Mouse (Mus musculus) ES-Bruce4 (cell line): Measurements from ENCODE around the gene Serpinf1.

Experiments used
- EP300 ChIP-seq: IDR thresholded peaks from 2 replicates; pipeline ENCODE4 v1.6.1; 2011; ENCODE audit warnings: low read depth, low read length; ENCODE audit not compliant: insufficient read depth
- POLR2A ChIP-seq: IDR thresholded peaks from one replicate; pipeline ENCODE4 v1.8.1; 2011; ENCODE audit warnings: low read length; ENCODE audit not compliant: insufficient read depth

DNA sequence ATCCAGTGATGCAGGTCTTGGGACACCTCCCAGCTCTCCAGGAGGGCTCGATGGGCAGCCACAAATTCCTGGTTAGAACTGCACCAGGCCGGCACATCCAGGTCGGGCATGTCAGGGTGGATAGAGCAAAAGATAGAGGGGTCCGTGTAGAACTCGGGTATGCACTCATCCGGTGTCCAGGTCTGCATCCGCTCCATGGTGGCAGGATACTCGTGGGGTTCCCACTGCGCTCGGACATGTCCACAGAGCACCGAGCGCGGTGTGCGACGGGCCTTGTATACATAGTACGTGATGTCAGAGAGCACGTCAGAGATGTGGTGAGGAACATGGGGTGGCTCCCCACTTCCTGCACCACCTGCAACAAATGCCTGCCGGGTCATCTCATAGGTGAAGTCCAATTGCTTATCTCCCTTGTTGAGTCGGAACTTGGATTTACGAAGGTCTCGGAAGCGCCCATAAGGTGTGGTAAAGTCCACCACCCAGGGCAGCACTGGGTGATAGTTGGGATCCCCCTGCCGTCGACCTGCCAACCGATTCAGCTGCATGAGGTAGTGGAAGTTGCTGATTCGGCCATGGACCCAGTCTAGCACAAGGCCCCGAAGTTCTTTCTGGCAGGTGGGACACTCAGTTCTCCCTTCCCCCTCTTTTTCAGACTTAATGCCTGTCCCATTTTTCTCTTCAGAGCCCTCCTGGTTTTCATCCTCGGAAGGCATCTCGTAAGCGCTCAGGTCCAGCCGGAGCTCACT is 30.5 kb upstream of the Serpinf1 start:
- TF ChIP-seq EP300 (no peak), POLR2A (no peak)
